Mouse (Mus musculus) liver, postnatal 0 days (tissue): ENCODE results near the gene Shcbp1l. TPM values are rescaled to one million over a fixed set of nuclear protein-coding genes. Genes with fewer than 3 reads are reported as not detected.

Experiments
- ATAC-seq: fragments of 200-750 bp; cut with Nextera tagmentation; 2 replicates; pipeline ENCODE4 v1.8.0; 2017; ENCODE audit warnings: mild to moderate bottlenecking, moderate library complexity
- DNase-seq: peaks from one replicate; pipeline ENCODE4 v3.0.0-alpha.2; 2016
- H3K27ac ChIP-seq: fragments of 300-500 bp; sonication (generic); 2 replicates; pipeline ENCODE4 v1.5.1; 2014; ENCODE audit warnings: antibody characterized with exemption, moderate library complexity, mild to moderate bottlenecking, low read depth
- H3K27me3 ChIP-seq: fragments of 300-500 bp; sonication (generic); 2 replicates; pipeline ENCODE4 v1.6.1; 2014; ENCODE audit warnings: low read length, control low read depth, mixed read lengths; ENCODE audit not compliant: insufficient read depth
- H3K36me3 ChIP-seq: fragments of 300-500 bp; sonication (generic); replicated peaks from 2 replicates; pipeline ENCODE4 v1.6.1; 2014; ENCODE audit warnings: mild to moderate bottlenecking, control low read depth, low read length, moderate library complexity, mixed read lengths; ENCODE audit not compliant: insufficient read depth
- H3K4me1 ChIP-seq: fragments of 300-500 bp; sonication (generic); 2 replicates; pipeline ENCODE4 v1.6.1; 2014; ENCODE audit warnings: antibody characterized with exemption, mild to moderate bottlenecking, control low read depth; ENCODE audit not compliant: insufficient read depth
- H3K4me2 ChIP-seq: fragments of 300-500 bp; sonication (generic); 2 replicates; pipeline ENCODE4 v1.6.1; 2014; ENCODE audit warnings: low read depth, mild to moderate bottlenecking, low read length, moderate library complexity, mixed read lengths
- H3K4me3 ChIP-seq: fragments of 300-500 bp; sonication (generic); 2 replicates; pipeline ENCODE4 v1.5.1; 2014; ENCODE audit warnings: low read depth, low read length
- H3K9ac ChIP-seq: fragments of 300-500 bp; sonication (generic); replicated peaks from 2 replicates; pipeline ENCODE4 v1.6.1; 2014; ENCODE audit warnings: mild to moderate bottlenecking, moderate library complexity
- H3K9me3 ChIP-seq: fragments of 300-500 bp; sonication (generic); 2 replicates; pipeline ENCODE4 v1.6.1; 2016; ENCODE audit warnings: mild to moderate bottlenecking, control low read depth, low read length, mixed read lengths
- CTCF ChIP-seq: sonication (generic); IDR thresholded peaks from 2 replicates; pipeline ENCODE4 v1.5.1; 2016; ENCODE audit warnings: antibody characterized with exemption, low read depth
- EP300 ChIP-seq: IDR thresholded peaks from 2 replicates; pipeline ENCODE4 v1.6.1; 2016; ENCODE audit warnings: antibody characterized with exemption, low read depth, mild to moderate bottlenecking
- WGBS: fragments of 180-500 bp; shearing (Covaris S2); extraction: QIAGEN DNeasy Blood & Tissue Kit; methylation state at CpG from one replicate; pipeline ENCODE4 v1.1.7; 2014; ENCODE audit not compliant: insufficient replicate concordance; 5-methylcytosine and 5-hydroxymethylcytosine counted together
- polyA plus RNA-seq: library from polyadenylated mRNA; unstranded; fragments of >200 nt; fragmentation: Nextera tagmentation; extraction: Ambion mirVana; gene quantifications from 2 replicates; pipeline ENCODE4 v1.2.1, GENCODE M21; 2015

Gene Shcbp1l
- polyA plus RNA-seq, 1 experiment from 2014 or later: 0.05 TPM

- Histone ChIP-seq H3K36me3 (no peaks in the 10 kb centered on the region), H3K9ac (no peak overlapping the region), H3K4me2 (no peak overlapping the region), H3K27ac (no peak overlapping the region), H3K4me3 (no peak overlapping the region), H3K4me1 (no peaks in the 10 kb centered on the region; the same call in 1 of the 2 replicates), H3K27me3 (no peaks in the 10 kb centered on the region), H3K9me3 (no peaks in the 10 kb centered on the region)
- DNase-seq (no peak), ATAC-seq (no peak)
- no peak for TF ChIP-seq EP300
- no peak for TF ChIP-seq CTCF
- 72% methylated on average over 4 of the region's 4 CpGs for WGBS
These were observed 15.8 kb downstream of the Shcbp1l start for GRCm38 (mm10) chr1:153440752-153441151.

- Histone ChIP-seq H3K4me1 (no peaks in the 10 kb centered on the region; the same call in 1 of the 2 replicates), H3K4me3 (no peak overlapping the region), H3K27me3 (no peaks in the 10 kb centered on the region), H3K9me3 (no peaks in the 10 kb centered on the region), H3K27ac (no peak overlapping the region), H3K9ac (no peak overlapping the region), H3K4me2 (no peak overlapping the region), H3K36me3 (no peaks in the 10 kb centered on the region)
- no peak for DNase-seq
- WGBS: 71% methylated on average over 3 of the region's 3 CpGs
- no peak for TF ChIP-seq EP300
- TF ChIP-seq CTCF: no peak
- no peak for ATAC-seq
These were observed 16.7 kb downstream of the Shcbp1l start for GRCm38 (mm10) chr1:153441656-153442055.

- no peak overlapping the region for H3K4me3 ChIP-seq
- TF ChIP-seq CTCF (no peak), EP300 (no peak)
- H3K36me3 ChIP-seq: no peaks in the 10 kb centered on the region
- no peaks in the 10 kb centered on the region; the same call in 1 of the 2 replicates for H3K4me1 ChIP-seq
- no peaks in the 10 kb centered on the region for H3K27me3 ChIP-seq
- WGBS: 73% methylated on average over 1 of the region's 1 CpGs
- ATAC-seq: no peak
- no peaks in the 10 kb centered on the region for H3K9me3 ChIP-seq
- no peak overlapping the region for H3K9ac ChIP-seq
- no peak overlapping the region for H3K27ac ChIP-seq
- no peak overlapping the region for H3K4me2 ChIP-seq
- no peak for DNase-seq
These were observed 18.1 kb downstream of the Shcbp1l start for GRCm38 (mm10) chr1:153443019-153443418.

- DNase-seq (no peak), ATAC-seq (no peak)
- Histone ChIP-seq H3K4me3 (no peak overlapping the region), H3K9ac (no peak overlapping the region), H3K27me3 (no peaks in the 10 kb centered on the region), H3K9me3 (no peaks in the 10 kb centered on the region), H3K27ac (no peak overlapping the region), H3K36me3 (no peaks in the 10 kb centered on the region; the same call in 1 of the 2 replicates), H3K4me2 (no peak overlapping the region), H3K4me1 (no peaks in the 10 kb centered on the region; the same call in 1 of the 2 replicates)
- TF ChIP-seq EP300: no peak
- TF ChIP-seq CTCF: no peak
- 64% methylated on average over 4 of the region's 4 CpGs for WGBS
These were observed 18.7 kb downstream of the Shcbp1l start for GRCm38 (mm10) chr1:153443632-153444031.

GRCm38 (mm10) chr1:153446120-153446831, 21.3 kb downstream of the Shcbp1l start:
- Histone ChIP-seq H3K4me3 (no peak overlapping the region), H3K4me1 (no peaks in the 10 kb centered on the region), H3K27ac (no peak overlapping the region), H3K4me2 (no peak overlapping the region), H3K9ac (no peak overlapping the region), H3K9me3 (no peaks in the 10 kb centered on the region), H3K27me3 (no peaks in the 10 kb centered on the region), H3K36me3 (no peaks in the 10 kb centered on the region; the same call in 1 of the 2 replicates)
- DNase-seq (no peak), ATAC-seq (peak; percentile 12; the same call in 1 of the 2 replicates)
- TF ChIP-seq CTCF (peak; percentile 0; the same call in 1 of the 2 replicates), EP300 (no peak)
- 94% methylated on average over 20 of the region's 20 CpGs for WGBS

GRCm38 (mm10) chr1:153451237-153452154, 26.5 kb downstream of the Shcbp1l start:
- TF ChIP-seq CTCF: peak; percentile 78
- TF ChIP-seq EP300: no peak
- no peaks in the 10 kb centered on the region for H3K27me3 ChIP-seq
- H3K4me1 ChIP-seq: no peaks in the 10 kb centered on the region
- H3K9me3 ChIP-seq: no peaks in the 10 kb centered on the region
- no peak overlapping the region for H3K4me2 ChIP-seq
- DNase-seq: peak; percentile 40
- no peak overlapping the region for H3K9ac ChIP-seq
- H3K36me3 ChIP-seq: peaks cover 18% of the 10 kb centered on the region
- ATAC-seq: 0 out of 2 replicates have a peak, but pooled peaks have one; percentile 35
- no peak overlapping the region for H3K4me3 ChIP-seq
- H3K27ac ChIP-seq: no peak overlapping the region
- WGBS: 71% methylated on average over 10 of the region's 10 CpGs
